Mouse (Mus musculus) spleen, adult 2 months (tissue): ENCODE data around the gene Dnmt1.

Source experiments
- CTCF ChIP-seq: fragments of 200-500 bp; IDR thresholded peaks from 2 replicates; pipeline ENCODE4 v1.5.1; 2011; ENCODE audit warnings: mild to moderate bottlenecking, inconsistent platforms; ENCODE audit not compliant: insufficient read depth, insufficient read length, insufficient replicate concordance; ENCODE audit errors: extremely low read depth
- POLR2A ChIP-seq: fragments of 200-500 bp; IDR thresholded peaks from 2 replicates; pipeline ENCODE4 v1.6.1; 2011; ENCODE audit warnings: low read depth, low read length, inconsistent platforms

DNA sequence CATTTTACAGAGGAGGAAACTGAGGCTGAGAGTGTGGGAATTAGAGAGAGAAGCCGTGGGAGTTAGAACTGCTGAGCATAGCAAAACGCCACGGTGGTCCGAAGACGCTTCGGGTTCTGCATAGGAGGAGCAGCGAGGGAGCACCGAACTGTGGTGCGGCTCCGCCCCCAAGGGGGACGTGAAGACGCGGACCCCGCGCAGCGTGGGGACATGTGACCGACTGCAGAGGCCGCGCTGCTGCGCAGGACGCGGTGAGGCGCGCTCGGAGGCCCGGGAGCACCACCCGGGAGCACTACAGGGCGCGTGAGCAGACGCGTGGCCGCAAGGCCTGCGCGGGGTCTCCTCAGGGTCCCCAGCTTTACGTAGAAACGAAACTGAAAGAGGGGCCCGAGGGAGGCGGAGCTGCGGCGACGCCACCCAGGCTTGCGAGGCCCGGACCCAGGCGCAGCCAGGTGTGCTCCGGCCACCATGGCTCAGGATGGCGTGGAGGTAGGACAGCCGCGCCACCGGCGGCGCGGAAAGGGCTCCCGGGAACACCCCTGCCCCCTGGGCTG lies 91.2 kb downstream of the Dnmt1 start, which contains the start of gene A230050P20Rik:
- no peak for TF ChIP-seq POLR2A
- TF ChIP-seq CTCF, result no peak
